Mouse (Mus musculus) heart, adult 2 months (tissue): Measurements from ENCODE around the gene Atp13a2. TPM values are rescaled to one million over a fixed set of nuclear protein-coding genes. Genes with fewer than 3 reads are reported as not detected.
A peak's percentile ranks its signal among the peaks of the same experiment; 100 is the strongest.

Experiments used
- DNase-seq, 2 experiments: peaks; one replicate each; pipeline ENCODE4 v3.0.0; 2021
- H3K27ac ChIP-seq: fragments of 200-600 bp; 2 replicates; pipeline ENCODE4 v1.8.1; 2022
- H3K27me3 ChIP-seq: fragments of 200-500 bp; 2 replicates; pipeline ENCODE4 v1.6.1; 2012; ENCODE audit warnings: mild to moderate bottlenecking, low read length, inconsistent platforms, mixed read lengths; ENCODE audit not compliant: control insufficient read depth, insufficient read depth
- H3K36me3 ChIP-seq: fragments of 200-500 bp; 2 replicates; pipeline ENCODE4 v1.6.1; 2012; ENCODE audit warnings: low read length, inconsistent platforms; ENCODE audit not compliant: control insufficient read depth, insufficient read depth
- H3K4me1 ChIP-seq: fragments of 200-500 bp; 2 replicates; pipeline ENCODE4 v1.6.1; 2011; ENCODE audit warnings: low read length; ENCODE audit not compliant: control insufficient read depth, insufficient read depth
- H3K4me3 ChIP-seq: fragments of 200-600 bp; 2 replicates; pipeline ENCODE4 v1.8.1; 2022
- H3K79me2 ChIP-seq: fragments of 200-500 bp; replicated peaks from 2 replicates; pipeline ENCODE4 v1.6.1; 2012; ENCODE audit warnings: mild to moderate bottlenecking, inconsistent platforms, low read length, moderate library complexity, mixed read lengths; ENCODE audit not compliant: control insufficient read depth, insufficient read depth
- H3K9ac ChIP-seq: fragments of 200-500 bp; 2 replicates; pipeline ENCODE4 v1.6.1; 2012; ENCODE audit warnings: low read depth, mild to moderate bottlenecking, control low read depth, inconsistent platforms, low read length, mixed read lengths
- CTCF ChIP-seq: fragments of 200-600 bp; IDR thresholded peaks from 2 replicates; pipeline ENCODE4 v1.8.1; 2022; ENCODE audit warnings: antibody characterized with exemption, mild to moderate bottlenecking, moderate library complexity
- EP300 ChIP-seq: fragments of 200-500 bp; IDR thresholded peaks from 2 replicates; pipeline ENCODE4 v1.6.1; 2011; ENCODE audit warnings: low read depth, low read length, control low read depth; ENCODE audit not compliant: insufficient read depth
- POLR2A ChIP-seq: fragments of 200-500 bp; IDR thresholded peaks from 2 replicates; pipeline ENCODE4 v1.6.1; 2011; ENCODE audit warnings: mild to moderate bottlenecking, low read depth, low read length, control low read depth; ENCODE audit not compliant: insufficient read depth
- WGBS: fragments of 180-500 bp; shearing (Covaris S2); methylation state at CpG from one replicate; pipeline ENCODE4 v1.1.7; 2018; 5-methylcytosine and 5-hydroxymethylcytosine counted together
- intact Hi-C: fragments of 180-260 bp; cut with DNase I; formaldehyde crosslinking; loops from one replicate; pipeline ENCODE4 v1.15.1; 2025
- polyA plus RNA-seq: library from polyadenylated mRNA; depleted of rRNA; stranded (reverse); fragments of >200 nt; gene quantifications from 2 replicates; pipeline ENCODE4 v1.2.3, GENCODE M21; 2012
- total RNA-seq, 2 experiments: library from RNA; stranded (reverse); gene quantifications; 2 replicates each; pipeline ENCODE4 v1.2.3; 2021

Atp13a2 gene
- total and polyA plus RNA-seq, 3 experiments: 15.1 to 34.8 (median 17.7) TPM

DNA sequence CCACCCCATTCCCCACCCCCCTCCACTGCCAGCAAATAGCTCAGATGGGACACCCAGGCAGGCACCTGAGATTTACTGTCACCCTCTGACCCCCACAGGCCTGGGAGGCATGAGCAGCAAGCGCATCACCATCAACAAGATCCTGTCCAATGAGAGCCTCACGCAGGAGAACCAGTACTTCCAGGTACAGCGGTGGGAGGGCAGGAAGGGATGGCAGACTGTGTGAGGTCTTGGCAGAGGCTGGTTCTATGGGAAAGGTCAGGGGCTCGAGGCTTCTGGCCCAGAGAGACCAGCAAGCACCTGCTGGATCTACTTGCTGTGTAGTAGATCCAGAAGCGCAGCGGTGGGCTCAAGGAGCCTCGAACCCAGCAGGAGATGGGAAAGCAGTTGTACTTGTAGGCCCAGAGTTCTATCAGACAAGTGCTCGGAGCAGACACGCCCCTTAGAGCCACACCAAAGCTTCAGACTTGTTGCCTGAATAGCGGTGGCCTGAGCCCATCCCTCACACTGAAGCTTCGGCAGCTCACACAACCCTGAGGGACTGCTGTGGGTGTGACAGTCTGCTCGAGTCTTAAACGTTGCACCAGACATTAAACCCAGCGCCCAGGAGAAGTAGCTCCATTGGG is 40.0 kb upstream of the Atp13a2 start:
- Histone ChIP-seq H3K36me3 (no peaks in the 10 kb centered on the region), H3K4me1 (no peaks in the 10 kb centered on the region), H3K79me2 (no peaks in the 10 kb centered on the region), H3K27me3 (no peaks in the 10 kb centered on the region), H3K4me3 (no peak overlapping the region), H3K9ac (no peak overlapping the region), H3K27ac (no peak overlapping the region)
- 84% methylated on average over 14 of the region's 14 CpGs for WGBS
- TF ChIP-seq EP300 (no peak), CTCF (no peak), POLR2A (no peak)
- intact Hi-C loops: no loop called here
- no peak for DNase-seq

DNA sequence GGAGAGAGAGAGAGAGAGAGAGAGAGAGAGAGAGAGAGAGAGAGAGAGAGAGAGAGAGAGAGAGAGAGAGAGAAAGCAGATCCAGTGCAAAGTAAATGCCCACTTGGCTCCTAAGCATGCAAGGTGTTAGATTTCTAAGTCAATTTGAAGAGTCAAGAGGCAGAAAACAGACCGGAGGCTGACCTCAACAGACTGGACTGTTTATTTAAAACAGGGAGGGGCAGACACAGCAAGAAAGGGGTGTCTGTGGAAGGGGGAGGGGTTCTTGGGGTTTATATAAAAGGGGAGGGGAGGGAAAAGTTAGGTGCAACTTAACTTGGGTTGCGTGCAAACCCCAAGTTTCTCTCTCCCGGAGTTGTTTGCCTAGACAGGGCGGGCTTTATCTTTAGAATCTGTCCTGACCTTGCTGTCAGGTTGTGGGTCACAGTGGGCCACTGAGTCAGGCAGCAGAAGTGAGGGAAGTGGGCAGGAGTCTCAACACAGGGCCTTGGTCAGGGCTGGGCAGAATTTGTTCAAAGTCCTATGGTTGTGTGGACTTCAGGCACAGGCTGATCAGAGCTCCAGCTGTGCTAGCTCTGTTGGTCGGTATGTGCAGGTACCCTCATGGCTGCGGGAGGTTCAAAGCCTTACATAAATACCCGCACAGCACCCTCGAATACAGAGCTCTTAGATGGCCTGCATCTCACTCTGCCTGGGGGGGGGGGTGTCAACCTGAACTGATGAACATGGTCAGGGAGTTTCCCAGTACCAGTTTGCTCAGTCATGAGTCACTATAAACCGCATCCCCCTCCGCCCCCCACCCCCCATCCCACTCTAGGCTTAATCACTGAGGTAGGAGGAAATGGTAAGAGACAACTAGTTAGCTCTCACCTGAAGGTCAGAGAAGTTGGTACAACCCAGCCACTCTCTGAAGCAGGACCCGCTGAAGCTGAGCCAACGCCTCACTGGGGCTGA is 38.9 kb upstream of the Atp13a2 start:
- WGBS: 84% methylated on average over 12 of the region's 12 CpGs
- TF ChIP-seq CTCF (no peak), POLR2A (no peak), EP300 (no peak)

DNA sequence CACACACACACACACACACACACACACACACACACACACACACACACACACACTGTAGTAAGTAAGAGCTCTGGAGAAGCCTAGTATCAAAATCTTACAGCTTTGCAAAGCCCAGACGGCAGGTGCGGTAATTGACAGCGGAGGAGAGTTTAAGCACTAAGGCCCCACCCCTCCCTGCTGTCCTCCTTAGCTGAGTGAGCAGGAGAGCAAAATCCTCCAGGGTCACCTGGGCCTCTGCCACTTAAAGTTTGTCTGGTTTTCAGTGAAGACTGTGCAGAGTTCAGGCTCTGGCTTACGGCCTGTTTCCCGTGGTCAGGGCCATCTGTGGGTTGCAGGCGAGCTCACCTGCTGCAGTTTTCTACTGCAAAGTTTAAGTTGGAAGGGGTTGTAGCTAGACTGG is 38.2 kb upstream of the Atp13a2 start:
- Histone ChIP-seq H3K9ac (no peak overlapping the region), H3K27ac (no peak overlapping the region), H3K36me3 (no peaks in the 10 kb centered on the region), H3K27me3 (no peaks in the 10 kb centered on the region), H3K4me1 (no peaks in the 10 kb centered on the region), H3K79me2 (no peaks in the 10 kb centered on the region), H3K4me3 (no peak overlapping the region)
- intact Hi-C loops: no loop called here
- no peak for DNase-seq
- WGBS: 94% methylated on average over 6 of the region's 6 CpGs
- TF ChIP-seq EP300: no peak
- no peak for TF ChIP-seq CTCF
- TF ChIP-seq POLR2A: no peak

More for the DNA sequence above, 38.9 kb upstream of the Atp13a2 start:
- H3K79me2 ChIP-seq: no peaks in the 10 kb centered on the region
- no peak overlapping the region for H3K4me3 ChIP-seq
- no peak overlapping the region for H3K9ac ChIP-seq
- H3K27me3 ChIP-seq: no peaks in the 10 kb centered on the region
- no peaks in the 10 kb centered on the region for H3K4me1 ChIP-seq
- H3K36me3 ChIP-seq: no peaks in the 10 kb centered on the region
- no peak for DNase-seq
- H3K27ac ChIP-seq: no peak overlapping the region
- intact Hi-C loops: no loop called here

DNA sequence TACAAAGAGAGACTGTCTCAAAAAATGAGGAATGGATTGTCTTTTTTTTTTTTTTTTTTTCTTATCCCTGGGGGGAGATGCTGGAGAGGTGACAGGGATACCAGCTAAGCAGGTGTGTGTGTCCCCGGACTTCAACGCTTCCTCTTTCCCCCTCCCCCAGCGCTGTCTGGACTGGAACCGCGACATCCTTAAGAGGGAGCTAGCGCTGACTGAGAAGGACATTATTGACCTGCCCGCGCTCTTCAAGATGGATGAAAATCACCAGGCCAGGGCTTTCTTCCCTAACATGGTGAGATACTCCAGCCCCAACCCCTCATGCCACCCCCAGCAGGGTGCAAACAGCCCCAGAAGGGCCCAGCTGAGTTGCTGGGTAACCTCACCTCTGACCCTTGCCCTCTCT is 37.6 kb upstream of the Atp13a2 start:
- no peak for TF ChIP-seq POLR2A
- no peak for TF ChIP-seq CTCF
- no peak for TF ChIP-seq EP300
- no peaks in the 10 kb centered on the region for H3K27me3 ChIP-seq
- DNase-seq: no peak
- H3K9ac ChIP-seq: no peak overlapping the region
- no peaks in the 10 kb centered on the region for H3K4me1 ChIP-seq
- WGBS: 86% methylated on average over 8 of the region's 8 CpGs
- no peaks in the 10 kb centered on the region for H3K79me2 ChIP-seq
- H3K36me3 ChIP-seq: no peaks in the 10 kb centered on the region
- H3K4me3 ChIP-seq: no peak overlapping the region
- no peak overlapping the region for H3K27ac ChIP-seq
- intact Hi-C loops: no loop called here

DNA sequence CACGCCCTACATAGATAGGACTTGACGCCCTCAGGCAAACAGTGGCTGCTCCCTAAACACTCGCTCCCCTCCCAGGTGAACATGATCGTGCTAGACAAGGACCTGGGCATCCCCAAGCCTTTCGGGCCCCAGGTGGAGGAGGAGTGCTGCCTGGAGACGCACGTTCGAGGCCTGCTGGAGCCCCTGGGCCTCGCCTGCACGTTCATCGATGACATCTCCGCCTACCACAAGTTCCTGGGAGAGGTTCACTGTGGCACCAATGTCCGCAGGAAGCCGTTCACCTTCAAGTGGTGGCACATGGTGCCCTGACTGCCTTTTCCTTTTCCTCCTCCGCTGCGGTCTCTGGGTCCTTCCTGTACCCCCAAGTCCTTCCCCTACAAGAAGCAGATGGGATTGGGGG is 37.1 kb upstream of the Atp13a2 start:
- no peaks in the 10 kb centered on the region for H3K79me2 ChIP-seq
- intact Hi-C loops: no loop called here
- DNase-seq: no peak

DNA sequence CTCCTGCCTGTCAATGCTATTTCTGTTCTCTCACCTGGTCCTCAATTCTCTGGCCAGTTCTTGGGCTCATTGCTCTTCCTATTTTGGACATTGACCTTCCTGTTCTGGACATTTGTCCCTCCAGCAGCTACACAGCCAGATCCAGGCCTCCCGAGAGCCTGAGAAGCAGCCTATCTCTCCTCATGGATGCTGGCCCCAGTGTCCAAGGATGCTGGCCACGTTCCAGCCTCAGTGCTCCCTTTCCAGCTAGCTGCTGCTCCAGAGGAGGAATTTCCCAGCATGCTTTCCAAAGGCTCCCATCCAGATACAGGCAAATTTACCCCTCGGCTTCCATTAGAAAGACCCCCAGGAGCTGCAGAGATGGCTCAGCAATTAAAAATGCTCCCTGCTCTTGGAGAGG is 36.1 kb upstream of the Atp13a2 start:
- intact Hi-C loops: no loop called here
- H3K36me3 ChIP-seq: no peaks in the 10 kb centered on the region
- no peak overlapping the region for H3K9ac ChIP-seq
- no peaks in the 10 kb centered on the region for H3K27me3 ChIP-seq
- 31% methylated on average over 3 of the region's 3 CpGs for WGBS
- TF ChIP-seq POLR2A (no peak), EP300 (no peak), CTCF (no peak)
- H3K4me3 ChIP-seq: no peak overlapping the region
- H3K27ac ChIP-seq: no peak overlapping the region
- H3K79me2 ChIP-seq: no peaks in the 10 kb centered on the region
- no peaks in the 10 kb centered on the region for H3K4me1 ChIP-seq
- peak; percentile 64 to 67 for DNase-seq

More for the DNA sequence above, 37.1 kb upstream of the Atp13a2 start:
- Histone ChIP-seq H3K4me1 (no peaks in the 10 kb centered on the region), H3K36me3 (no peaks in the 10 kb centered on the region), H3K27ac (no peak overlapping the region), H3K4me3 (no peak overlapping the region), H3K9ac (no peak overlapping the region), H3K27me3 (no peaks in the 10 kb centered on the region)
- TF ChIP-seq POLR2A (no peak), EP300 (no peak), CTCF (no peak)
- WGBS: 87% methylated on average over 16 of the region's 16 CpGs
